Mouse (Mus musculus) CD4-positive, CD25-positive, alpha-beta regulatory T cell, adult 2 months (primary cell): ENCODE results near the gene Nacc2.

ENCODE experiments used
- DNase-seq: peaks from one replicate; pipeline ENCODE4 v3.0.0-alpha.2; 2012; ENCODE audit warnings: low read depth, low spot score

Nacc2 gene

DNA sequence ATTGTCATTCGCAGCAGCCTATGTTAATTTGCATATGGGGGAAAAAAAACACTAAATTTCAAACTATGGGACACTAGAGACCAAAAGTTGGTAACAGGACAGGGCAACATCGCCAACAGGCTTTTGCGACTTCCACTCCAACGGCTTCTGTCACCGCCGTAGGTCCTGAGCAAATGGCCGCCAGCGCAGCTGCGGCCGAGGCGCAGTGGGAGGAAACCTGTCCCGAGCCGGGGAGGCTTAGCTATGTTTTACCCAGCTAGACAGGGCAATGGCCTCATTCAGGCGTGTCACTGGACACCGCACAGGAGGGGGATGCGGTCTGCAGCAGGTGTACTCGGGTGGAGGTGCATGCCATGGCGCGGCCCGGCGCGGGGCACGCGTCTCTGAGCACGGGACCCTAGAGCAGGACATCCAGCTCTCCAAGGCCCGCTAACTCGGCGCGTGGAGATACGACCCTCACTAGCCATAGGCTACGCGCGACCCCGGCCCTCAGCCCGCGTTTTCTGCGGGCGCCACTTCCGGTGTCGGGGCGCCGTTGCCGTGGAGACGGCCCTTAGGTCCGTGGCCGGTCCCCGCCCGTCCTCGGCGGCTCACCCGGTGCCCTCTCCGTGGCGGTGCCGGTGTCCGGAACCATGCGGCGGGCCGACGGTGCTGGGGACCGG lies 16.7 kb upstream of the Nacc2 start:
- no peak for DNase-seq

DNA sequence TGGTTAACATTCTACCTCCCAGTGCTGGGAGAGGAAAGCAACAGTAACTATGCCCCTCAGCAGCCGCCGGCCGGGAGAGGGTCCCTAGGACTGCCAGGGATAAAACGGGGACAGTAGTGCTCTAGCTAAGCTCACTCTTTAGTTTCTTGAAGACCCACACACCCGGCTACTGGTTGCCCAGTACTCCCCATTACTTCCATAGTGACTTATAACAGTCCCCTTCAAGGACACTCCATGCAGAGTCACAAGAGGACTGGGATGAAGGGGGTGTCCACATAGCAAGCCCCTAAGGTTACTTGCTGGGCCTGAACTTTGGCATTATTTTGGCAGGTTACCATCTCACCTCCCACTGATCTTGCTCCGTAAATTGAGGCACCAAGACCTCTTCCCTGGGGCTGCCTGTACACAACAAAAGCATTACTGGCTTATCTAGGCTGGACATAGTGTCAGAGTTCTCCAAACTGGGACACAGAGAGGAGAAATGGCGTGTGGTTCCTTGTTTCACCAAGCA lies 16.1 kb upstream of the Nacc2 start:
- DNase-seq, result no peak

DNA sequence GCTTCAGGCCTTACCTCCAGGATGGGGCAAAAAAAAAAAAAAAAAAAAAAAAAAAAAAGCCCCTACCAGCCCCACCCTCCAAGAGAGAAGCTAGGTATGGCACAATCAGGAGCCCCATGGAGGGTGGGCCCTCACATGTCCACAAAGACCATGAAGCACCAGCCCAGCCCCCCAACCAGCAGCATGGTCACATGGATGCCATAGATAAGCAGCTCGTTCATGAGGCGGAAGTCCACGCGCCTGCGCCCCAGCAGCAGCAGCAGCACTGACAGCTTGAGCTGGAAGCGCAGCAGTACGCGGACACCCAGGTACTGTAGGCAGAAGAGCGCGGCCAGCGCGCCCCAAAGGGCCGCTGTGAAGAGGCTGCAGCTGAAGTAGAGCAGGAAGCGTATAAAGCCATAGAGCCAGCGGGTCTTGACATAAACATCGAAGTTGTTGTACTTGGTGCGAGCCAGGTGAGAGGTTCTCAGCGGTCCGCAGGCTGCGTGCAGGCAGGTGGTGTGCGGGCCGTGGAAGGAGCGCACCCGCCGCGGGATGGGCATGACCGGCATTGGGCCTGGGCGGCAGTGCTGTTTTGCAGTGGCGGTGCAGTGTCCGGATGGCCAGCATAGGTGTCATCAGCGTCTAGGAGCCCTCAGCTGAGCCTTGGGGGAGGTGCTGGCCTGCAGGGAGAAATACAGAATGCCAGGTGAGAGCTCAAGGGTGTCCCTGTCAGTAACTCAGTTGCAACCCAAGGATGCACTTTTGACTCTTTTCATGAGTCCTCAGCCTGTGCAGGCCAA lies 15.4 kb upstream of the Nacc2 start:
- peak; percentile 24 for DNase-seq

DNA sequence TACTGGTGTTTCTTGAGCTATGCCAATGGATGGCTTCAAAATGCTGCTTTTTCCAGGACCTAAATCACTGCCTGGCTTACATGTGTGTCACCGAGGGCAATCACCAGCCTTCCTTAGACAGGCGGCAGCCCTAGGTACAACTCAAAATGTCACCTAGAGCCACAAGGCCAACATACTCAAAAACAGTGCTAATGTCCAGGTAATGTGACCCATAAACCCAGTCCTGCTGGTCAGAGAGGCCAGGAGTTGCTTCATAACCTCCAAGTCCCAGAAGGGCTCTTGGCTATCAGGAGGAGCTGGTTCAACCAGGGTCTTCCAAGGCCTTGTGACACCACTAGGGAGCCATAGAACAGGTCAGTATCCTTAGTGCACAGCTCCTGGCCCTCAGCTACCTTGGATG lies 11.6 kb upstream of the Nacc2 start:
- no peak for DNase-seq

DNA sequence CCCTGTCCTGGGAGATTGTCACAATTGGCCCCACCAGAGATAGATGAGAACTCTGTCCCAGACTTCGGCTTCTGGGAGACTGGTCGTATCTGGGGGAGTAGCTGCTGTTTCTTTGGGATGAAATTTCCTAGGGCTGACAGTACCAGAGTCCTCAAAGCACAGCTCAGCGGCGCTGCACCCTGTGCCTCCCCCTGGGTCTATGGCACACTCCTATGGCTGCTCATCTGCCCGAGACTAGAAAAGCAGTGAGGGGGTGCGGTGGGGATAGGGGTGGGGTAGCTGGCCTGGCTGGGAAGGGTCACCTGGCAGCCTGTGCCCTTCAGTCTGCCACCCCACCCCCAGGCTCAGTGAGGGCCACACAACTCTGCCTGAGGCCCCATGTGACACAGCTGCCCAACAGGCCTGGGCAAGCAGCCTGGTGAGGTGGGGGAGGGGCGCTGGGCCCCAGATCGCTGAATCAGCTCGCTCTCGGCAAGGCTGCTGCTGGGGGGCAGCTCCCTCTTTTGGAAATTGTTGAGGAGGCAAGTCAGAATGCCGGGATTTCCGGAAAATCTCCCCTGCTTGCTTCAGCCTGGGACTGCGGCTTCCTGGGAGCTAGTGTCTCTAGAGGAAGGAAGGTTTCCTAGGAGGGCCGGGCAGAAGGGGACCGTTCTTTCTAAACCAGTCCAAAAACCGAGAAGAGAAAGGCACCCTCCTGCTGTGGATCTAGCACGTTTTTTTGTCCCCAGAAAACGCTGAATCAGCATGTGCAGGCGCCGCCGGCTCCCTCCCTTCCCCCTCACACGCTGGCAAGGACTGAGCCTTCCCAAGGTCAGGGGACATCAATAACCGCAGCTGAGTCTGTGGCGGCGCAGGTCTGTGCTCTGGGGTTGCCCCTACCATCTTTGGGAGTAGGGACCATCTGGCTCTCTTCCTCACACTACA lies 9.9 kb upstream of the Nacc2 start:
- peak; percentile 21 for DNase-seq

DNA sequence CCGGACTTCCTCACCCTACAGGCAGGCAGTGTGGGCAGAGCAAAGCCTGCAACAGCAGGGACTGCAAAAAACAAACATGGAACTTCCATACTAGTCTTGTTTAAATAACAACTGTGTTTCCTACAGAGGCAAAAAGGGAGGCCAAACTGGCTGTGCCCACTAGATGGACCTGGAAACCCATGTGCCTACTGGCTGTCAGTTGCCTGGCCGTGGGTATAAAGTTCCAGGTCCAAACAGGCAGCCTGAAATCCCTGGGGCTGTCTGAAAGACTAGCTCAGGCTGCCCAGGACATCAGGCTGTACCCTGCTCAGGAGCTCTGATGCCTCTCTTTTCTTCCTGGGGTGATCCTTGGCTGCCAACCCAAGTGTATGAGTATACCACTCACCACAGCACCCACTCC lies 8.3 kb upstream of the Nacc2 start:
- DNase-seq, result no peak

DNA sequence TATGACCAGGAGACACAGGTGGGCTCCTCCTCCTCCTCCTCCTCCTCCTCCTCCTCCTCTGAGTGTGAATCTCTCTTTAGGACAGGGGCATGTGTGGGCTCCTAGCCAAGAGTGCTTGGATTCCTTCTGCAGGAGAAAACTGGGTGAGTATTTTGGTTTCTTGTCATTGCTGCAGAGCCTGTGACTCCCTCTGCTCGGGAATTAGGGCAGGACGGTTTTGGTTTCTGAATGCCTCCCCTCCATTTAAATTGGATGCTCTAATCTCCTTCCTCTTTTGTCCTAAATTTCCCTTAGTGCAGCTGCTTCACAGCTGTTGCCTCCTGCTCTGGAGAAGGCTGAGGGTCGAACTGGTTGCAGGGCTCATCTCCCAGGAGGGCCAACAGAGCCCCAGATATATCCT lies 6.9 kb upstream of the Nacc2 start:
- DNase-seq, result no peak

DNA sequence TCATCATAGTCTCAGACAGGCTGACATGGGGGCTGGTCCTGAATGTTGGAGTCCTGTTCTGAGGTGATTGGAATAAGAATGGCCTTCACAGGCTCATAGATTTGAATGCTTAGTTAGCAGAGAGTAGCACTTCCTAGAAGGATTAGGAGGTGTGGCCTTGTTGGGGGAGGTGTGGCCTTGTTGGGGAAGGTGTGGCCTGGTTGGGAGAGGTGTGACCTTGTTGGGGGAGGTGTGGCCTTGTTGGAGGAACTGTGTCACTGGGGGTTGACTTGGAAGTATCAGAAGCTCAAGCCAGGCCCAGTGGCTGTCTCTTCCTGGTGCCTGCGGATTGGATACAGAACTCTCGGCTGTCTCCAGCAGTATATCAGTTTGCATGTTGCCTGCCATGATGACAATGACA lies 6.3 kb upstream of the Nacc2 start:
- no peak for DNase-seq

DNA sequence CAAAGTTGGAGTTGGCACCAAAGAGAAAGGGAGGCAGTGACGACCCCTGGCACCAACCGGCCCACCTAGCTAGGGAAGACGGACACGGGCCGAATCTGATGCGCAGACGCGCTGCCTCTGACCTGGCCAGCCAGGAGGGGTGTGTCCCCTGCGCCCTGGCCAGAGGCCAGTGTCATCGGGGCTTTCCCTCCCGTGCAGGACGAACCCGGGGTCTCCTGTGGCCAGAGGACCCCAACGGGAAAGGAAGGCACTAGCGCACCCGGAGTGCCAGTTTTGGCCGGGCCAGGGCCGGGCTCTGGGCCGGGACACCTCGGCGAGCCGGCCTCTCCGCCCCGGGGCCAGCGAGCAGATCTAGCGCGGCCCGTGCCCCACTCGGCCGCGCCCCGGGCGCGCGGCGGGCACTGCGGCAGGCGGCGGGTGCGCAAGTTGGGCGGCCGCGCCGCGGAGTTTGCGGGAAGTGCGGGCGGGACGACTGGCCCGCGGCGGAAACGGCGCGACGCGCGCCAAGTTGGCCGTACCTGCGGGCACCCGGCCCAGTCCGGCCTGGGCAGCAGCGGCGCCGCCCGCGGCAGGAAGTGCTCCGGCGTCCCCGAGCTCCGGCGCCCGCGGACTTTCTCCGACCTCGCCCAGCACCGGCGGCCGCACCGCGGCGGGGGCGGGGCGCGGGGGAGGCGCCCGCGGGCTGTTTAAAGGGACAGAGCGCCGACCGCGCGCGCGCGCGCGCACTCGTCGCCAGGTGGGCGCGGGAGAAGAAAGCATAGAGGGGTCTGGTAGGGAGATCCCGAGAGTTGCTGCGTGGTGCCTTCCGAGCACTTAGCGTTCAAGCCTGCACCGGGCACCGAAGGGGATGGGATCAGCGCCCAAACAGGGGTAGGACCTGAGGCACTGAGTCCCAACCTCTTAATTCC lies 595 bp downstream of the Nacc2 start:
- peak; percentile 7 for DNase-seq

DNA sequence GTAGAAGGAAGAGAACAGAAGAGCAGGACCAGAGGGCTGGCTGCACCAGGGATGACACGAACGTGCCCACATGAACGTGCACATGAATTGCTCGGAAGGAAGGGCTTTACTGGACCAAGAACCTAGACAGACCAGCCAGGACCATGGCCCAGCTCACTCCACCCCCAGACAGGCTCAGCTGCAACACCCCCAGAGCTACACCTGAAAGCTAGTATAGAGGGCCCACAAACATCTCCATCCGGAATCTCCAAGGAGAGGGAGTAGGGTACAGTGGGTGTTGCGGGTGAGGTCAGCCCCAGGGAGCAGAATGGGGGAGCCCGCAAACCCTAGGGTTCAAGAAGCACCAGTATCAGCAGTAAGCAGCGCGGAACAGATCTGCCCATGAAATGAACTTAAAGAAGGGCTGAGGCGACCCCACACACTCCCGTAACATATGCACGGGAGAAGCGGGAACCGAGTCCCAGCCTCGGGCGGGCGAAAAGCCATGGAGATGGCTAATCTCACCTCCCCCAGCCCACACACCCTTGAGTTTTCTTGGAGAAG lies 1.4 kb downstream of the Nacc2 start:
- DNase-seq, result no peak

DNA sequence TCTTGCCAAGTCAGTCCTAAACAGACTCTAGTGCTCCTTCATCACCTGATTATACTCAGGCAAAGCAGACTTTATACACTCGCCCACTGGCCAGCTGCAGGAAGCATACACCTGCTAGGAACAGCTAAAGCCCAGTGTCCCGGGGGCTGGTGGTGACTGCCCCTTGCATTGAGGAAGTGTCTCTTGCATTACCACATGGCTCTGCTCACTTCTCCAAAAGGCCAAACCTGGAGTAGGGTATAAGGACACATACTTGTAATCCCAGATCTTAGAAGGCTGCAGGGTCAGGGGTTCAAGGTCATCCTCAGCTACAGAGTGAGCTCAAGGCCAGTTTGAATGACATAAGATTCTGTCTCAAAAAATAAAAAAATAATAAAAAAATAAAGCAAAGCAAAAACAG lies 3.4 kb downstream of the Nacc2 start:
- DNase-seq, result no peak

DNA sequence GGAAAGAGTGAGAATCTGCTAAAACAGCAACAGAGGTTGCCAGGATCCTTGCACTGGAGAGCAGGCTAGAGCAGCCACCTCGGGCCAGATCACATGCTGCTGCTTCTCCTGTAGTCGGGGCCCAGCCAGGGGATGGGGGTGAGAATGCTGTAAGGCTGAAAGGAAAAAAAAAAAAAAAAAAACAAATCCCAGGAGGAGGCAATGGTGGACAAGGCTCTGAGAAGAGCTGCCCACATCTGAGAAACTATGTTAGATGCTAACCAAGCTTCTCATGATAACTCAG lies 3.8 kb downstream of the Nacc2 start:
- no peak for DNase-seq

DNA sequence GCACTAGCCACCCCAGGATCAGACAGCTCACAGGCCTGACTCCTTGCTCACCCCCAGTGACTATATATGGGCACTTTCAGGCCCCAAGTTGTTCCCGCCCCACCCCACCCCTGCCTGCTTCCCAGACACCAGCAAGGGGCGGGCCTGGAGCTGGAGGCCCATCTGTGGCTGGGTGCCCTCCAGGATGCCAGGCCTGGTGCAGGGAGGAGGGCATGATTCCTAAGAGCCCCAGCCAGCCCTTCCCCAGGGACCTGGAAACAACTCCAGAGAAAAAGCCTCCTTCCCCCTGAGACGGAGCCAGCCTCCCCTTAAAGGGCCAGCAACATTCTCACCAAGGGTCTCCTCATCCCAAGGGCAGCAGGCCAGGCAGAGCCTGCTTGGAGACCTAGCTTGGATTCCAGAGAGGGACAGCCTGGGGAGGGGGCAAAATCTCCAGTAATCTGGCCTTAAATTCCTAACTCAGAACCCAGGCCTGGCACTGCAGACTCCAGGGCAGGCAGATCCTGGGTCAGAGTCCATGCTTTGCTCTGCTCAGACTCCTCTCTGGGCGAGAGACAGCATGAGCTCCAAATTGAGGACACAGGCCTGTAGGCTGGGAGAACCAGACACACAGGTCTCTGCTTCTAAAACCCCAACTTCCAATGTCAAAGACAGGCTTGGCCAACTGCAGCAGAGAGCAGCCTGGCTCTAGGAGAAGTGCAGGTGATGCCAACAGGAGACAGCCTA lies 4.3 kb downstream of the Nacc2 start:
- no peak for DNase-seq

DNA sequence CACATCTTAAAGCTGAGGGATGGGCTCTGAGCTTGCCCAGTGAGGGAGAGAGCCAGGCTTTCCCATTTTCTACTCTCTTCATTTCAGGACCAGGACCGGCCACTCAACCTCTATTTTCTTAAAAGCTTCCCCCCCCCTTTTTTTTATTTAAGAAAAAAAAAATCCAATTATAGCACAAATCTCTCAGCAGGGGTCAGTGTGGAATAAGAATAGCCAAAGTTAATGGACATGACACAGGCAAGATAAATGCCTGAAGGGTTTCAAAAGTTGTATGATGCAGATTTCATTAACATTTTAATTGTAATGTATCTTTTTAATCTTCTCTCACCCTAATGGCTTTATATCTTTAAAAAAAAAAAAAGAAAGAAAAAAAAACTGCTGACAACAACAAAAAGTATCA lies 5.4 kb downstream of the Nacc2 start:
- no peak for DNase-seq

DNA sequence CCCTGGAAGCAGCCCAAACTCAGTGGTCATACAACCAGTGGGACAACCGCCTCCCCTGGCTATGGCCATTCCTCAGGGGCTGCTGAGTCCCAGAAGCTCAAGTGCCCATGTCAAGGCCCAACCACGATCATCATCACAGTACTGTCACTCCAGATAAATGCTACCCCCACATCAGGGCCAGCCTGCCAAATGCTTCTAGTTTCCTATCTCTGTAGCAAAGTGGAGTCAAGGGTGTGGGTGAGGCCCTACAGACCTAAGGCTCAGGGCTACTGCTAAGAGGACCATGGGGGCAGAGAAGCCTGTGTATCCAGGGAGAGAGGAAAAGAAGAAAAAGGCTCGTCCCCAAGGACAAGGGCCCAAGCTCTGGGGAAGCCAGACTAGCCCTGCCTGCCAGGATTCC lies 6.5 kb downstream of the Nacc2 start:
- DNase-seq, result no peak

DNA sequence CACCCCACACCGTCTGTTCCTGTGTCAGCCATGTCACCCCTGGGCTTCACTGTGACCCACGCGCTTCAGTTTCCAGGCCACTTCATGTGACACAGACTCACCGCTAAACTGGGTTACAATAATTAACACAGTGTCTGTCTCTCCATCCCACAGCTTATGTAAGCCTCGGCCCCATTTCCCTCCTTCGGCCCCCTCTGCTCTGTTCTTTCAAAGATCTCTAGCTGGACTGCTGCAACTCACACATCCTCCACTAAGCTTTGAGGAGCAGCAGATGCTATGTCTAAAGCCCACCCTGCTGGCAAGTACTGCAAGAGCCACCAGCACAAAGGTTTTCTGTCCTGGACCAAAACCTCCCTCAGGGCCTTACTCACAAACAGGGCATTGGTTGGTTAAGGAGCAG lies 7.8 kb downstream of the Nacc2 start:
- no peak for DNase-seq

DNA sequence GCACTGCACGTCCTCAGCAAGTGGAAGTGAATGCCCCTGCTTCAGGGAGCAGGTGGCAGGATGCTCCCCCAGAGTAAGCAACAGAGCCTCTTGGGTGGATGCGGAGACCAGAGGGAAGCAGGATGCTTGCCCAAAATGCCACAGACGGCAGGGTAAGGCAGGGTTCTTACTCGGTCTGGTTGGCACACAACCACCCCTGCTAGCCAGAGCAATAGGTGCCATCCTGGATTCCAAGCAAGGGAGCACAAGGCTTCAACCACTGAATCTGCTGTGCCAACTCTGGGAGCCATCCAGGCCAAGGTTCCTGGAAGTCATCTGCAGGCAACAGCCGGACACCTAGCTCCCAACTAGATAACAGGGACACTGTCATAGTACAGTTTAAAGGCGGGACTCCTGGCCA lies 14.8 kb downstream of the Nacc2 start:
- no peak for DNase-seq

DNA sequence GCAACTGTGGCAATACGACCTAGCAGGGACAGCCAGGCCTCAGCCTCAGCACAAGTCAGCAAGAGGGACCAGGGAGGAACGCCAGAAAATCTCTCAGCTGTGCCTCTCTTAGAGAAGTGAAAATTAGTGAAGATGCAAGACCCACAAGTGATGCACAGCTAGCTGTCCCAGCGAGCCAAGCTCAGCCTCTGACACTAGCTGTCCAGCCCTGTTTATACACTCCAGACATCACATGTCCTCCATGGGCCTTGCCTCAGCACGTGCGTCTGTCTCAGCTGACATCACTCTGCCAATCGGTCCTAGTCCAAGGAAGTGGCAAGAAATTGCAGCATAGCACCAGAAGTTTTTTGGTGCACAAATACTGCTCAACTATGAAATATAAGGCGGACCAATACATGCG lies 16.0 kb downstream of the Nacc2 start:
- no peak for DNase-seq

DNA sequence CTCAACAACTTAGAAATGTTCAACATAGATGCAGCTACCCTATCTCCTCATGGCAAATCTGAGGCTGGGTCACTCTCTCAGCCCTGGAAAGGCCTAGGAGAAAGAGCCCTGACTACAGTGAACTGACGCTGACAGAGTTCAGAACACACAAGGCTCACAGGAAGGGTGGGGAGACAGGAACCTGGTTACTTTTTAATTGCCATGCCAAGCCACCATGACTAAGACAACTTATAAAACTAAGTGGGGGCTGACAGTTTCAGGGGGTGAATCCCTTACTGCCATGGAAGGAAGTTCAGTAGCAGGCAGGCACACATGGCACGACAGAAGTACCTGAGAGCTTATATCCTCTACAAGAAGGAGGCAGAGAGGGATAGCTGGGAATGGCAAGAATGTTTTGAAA lies 16.8 kb downstream of the Nacc2 start:
- DNase-seq, result no peak

DNA sequence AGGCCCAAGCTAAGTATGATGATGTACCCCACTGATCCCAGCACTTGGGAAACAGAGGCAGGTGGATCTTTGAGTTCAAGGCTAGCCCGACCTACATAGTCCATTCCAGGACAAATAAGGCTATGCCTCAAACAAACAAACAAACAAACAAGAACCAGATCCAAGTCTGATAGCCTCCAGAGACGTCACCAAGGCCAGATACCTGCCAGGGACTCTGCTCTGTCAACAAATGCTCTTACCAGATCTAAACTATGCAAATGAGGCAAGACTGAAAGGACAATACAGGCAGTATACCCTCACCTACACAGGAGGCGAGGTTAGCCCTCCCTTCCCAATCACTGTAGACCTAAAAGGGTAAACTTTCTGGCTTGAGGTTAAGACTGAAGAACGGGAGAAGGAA lies 22.7 kb downstream of the Nacc2 start:
- no peak for DNase-seq

DNA sequence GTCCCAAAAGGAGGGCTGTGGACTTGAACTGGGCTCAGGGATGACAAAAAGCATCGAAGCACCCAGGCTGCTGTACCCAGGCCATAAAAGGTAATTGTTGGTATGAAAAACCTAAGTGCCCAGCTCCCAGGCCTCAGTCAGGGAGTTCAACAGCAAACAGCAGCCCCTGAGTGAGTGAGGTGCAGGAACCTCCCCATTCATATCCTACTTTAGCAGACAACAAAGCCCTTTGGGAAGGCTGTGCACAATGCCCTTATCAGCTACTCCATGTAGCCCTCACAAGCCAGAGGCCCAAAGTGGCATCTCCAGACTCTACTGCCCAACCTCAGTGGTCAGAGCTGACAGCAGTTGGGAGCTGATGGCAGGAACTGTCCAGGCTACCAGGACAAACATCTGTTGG lies 23.2 kb downstream of the Nacc2 start:
- DNase-seq, result no peak
